Mouse (Mus musculus) adrenal gland (tissue): ENCODE data around the gene 5430419D17Rik.

Source experiments
- intact Hi-C: fragments of 180-260 bp; cut with DNase I; formaldehyde crosslinking; loops from one replicate; pipeline ENCODE4 v1.15.1; 2025

Gene 5430419D17Rik

DNA sequence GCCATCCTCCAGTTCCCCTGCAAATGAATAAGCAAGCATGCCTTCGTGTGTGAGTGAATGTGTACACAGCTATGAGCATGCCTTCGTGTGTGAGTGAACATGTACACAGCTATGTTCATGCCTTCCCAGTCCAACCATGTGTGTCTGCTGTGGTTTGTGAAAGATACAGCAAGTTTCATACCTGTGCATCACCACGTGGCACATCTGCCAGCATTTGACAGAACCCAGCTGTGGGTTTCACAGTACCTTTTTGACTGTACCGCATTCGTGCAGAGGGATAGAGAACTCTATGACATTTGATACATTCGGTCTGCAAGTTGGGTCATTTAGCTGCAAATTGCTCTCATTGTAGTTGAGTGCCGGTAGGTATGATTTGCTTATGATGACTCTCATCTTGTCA is 140.3 kb downstream of the 5430419D17Rik start:
- intact Hi-C loops, result no loop called here

DNA sequence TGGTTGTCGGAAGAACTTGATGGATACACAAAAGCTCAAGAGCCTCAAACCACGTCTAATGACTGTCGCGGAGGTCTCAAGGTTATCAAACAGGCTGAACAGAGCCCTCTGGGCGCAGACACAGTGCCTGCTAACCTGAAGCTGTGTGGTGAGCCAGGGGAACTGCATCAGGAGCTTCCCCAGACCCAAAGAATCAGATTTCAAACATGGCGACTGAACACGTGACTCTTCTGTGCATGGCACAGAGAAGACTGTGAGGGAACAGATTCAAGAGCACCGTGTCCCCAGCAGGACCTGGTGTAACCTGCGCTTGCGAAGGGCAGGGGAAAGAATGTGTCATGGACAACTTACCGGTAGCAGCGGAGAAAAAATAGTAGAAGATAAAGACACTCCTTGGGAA is 143.4 kb downstream of the 5430419D17Rik start:
- intact Hi-C loops, result no loop called here

DNA sequence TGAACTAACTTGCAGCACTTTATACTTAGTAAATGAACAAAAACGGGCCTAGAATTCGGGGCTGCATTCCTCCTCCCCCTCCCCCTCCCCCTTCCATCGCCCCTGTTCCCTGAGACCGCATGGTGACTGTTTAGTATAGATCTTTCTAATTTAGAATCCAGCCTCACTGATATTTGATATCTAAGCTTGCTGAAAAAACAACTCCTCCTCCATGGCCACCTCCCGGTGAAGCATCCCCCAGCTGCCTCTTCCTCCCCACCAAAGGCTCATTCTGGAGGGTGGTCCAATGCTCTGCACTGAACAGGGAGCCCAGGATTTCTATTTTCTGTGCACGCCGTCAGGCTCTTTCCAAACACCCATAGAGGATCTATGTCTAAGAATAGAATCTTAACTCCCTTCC is 144.1 kb downstream of the 5430419D17Rik start:
- intact Hi-C loops, result no loop called here

DNA sequence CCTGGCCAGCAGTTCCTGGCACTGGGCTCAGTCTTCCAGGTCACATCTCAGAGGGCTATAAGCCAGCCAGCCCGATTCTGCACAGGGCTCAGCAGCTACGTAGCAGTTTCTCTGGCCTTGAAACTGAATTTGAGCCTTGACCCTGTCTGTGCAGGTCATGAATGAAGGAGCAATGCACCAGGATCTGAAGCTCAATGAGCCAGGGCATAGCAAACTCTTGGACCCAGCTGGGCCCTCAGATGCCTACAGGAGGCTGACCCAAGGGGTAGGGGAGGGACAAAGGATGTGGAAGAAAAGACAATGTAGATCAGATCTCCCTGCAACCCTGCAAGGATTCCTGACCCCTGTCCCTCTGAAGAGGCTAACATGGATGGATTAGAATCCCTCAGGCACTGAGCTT is 148.0 kb downstream of the 5430419D17Rik start, which contains the start of gene Cuzd1:
TSS of gene Cuzd1 (minus strand) at position 101 of the 400 bp plus-strand sequence.
- intact Hi-C loops, result no loop called here

DNA sequence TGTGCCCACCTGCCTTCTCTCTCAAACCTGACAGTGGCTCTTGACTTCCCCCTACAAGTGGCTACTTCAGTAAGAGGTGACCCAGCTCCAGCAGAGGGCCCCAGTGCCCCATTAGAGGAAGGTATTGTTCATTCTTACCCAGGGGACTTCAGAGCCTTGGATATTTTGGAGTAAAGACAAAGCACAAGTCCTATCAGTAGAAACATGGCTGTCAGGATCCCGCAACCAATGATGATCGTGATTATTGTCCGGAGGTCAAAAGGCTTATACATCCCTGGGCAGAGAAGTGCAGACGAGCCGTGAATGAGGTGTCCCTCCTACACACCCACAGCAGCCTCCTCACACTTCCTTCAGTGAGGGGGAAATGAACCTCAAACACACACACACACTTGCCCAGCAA is 152.9 kb downstream of the 5430419D17Rik start:
- intact Hi-C loops, result no loop called here

DNA sequence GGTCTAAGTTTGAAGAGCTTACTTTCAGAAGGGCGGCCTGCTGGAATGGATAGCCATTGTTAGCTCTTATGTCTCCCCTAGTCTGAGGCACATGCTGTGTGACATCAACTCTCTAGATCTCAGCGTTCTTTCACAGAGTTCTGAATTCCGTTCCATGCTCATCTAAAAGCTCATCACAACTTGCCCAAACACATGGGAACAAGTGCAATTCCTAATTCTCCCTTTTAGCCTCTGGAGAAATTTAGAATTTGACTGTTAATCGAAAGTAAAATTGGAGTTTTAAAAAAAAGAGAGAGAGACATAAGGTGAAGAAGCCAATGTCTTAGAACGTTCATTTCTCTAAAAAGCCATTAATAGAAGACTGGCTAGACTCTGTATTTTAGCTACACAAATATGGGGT is 155.2 kb downstream of the 5430419D17Rik start, which contains the start of gene Fam24b:
TSS of gene Fam24b (minus strand) at position 101 of the 400 bp plus-strand sequence.
- intact Hi-C loops, result no loop called here

DNA sequence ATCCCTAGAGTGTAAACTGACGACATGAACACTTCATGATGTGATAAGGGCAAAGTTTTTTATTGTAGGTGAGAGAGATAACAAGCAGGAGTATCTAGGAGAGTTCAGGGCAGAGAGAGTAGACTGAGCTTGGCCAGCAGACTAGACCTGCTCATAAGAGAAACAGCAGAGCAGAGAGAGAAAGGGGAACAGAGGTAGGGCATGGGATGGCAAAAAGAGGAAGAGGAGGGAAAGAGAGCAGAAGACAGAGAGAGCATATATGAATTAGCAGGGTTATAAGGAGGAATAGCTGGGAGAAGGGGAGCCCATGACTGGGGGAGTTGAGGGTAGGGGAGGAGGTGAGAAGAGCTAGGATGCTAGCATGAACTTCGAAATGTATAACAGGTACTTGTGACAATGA is 157.5 kb downstream of the 5430419D17Rik start:
- intact Hi-C loops, result no loop called here

DNA sequence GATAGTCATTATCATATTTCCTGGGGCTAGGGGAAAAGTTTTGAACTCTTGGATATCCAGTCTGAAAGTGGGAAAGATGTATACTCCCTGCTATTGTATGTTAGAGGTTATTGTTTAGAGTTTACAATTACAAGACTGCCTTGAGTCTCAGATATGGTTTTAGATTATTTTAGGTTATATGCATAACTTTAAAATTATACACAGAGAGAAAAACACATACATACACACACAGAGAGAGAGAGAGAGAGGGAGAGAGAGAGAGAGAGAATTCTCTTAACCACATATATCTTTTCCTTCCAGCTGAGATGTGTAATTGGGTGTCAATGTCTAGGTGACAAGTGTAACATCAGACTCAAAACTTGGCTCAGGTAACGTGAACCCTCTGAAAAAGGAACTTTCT is 159.4 kb downstream of the 5430419D17Rik start, which contains the start of gene Fam24a:
TSS of gene Fam24a (plus strand) at position 301 of the 400 bp plus-strand sequence.
- intact Hi-C loops, result no loop called here

DNA sequence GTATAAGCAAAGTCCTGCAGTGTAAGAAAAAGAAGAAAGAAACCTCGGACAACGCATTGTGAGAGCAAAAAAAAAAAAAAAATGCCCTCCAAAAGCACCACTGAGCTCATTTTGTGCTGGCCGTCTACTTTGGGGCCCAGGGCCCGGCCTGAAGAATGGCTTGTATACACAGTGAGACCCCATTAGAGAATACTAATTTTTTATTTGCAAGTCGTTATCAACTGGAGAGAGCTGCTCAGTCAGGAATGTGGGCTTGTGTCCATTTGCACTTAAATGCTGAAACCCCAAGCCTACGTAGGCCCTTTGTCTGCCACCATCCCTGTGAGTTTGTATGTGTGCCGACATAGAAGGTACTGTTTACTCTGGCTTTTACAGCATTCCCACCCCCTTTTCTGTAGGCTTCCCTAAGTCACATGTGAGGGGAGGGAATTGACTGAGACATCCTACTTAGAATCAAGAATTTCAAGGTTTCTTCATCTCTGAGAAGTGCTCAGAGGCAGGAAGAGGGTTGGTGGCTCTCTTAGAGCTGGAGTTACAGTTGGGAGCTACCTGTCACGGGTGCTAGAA is 163.4 kb downstream of the 5430419D17Rik start:
- intact Hi-C loops, result no loop called here

DNA sequence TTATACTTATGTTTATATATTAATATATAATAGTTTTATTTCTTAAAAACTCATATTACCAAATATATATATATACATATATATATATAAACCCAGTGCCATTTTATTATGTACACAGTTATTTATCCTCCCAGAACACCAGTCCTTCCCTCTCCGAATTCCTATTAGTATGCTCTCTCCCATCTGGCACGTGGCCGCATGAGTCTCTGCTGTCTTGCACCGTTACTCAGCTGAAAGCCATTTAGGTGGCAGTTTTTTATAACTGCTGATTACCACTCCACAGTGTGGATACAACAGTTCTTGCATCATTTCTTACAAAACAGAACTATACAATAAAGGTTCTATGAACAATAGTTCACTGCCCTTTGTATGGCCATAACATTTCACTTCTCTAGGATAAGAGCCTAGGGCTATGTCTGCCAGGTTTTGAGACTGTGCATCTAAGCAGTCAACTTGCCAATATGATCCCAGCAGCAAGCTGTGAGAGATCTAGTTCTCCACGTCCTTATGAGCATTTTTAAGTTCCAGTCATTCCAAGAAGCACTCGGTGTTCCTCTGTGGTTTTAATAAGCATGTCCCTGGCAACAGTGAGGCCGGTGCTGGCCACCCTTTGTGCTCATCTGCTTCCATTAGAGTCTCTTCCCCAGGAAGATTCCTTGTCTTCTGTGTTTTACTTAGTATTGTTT is 171.8 kb downstream of the 5430419D17Rik start:
- intact Hi-C loops, result no loop called here
